Mouse (Mus musculus) gastrocnemius, postnatal 4 days (tissue): ENCODE measurements around the gene Eif4e3. TPM values are rescaled to one million over a fixed set of nuclear protein-coding genes. Genes with fewer than 3 reads are reported as not detected.
A peak's percentile ranks its signal among the peaks of the same experiment; 100 is the strongest.

ENCODE experiments used
- DNase-seq, 2 experiments: peaks; one replicate each; pipeline ENCODE4 v3.0.0; 2021 to 2022; ENCODE audit warnings: low spot score in 2 of 2, mixed read lengths in 2 of 2
- long read RNA-seq, 2 experiments: library from polyadenylated mRNA; stranded (forward); transcript quantifications; one replicate each; pipeline ENCODE4 v2.0.0; 2021
- total RNA-seq, 2 experiments: library from RNA; stranded (reverse); gene quantifications; 2 replicates each; pipeline ENCODE4 v1.2.3; 2021

Eif4e3 gene
- total RNA-seq: 10 to 100 TPM; 11.3 to 12.1 TPM
- long read RNA-seq, experiment 1, transcript Eif4e3-201 (7 exons, 2,515 nt): major isoform, 23 of 23 reads
- long read RNA-seq, experiment 1, partial matches to known transcripts: 0 of 23 reads
- long read RNA-seq, experiment 1, other reads (novel, unspliced or antisense): 0 of 23 reads
- long read RNA-seq, experiment 2, transcript Eif4e3-201 (7 exons, 2,515 nt): major isoform, 18 of 23 reads
- long read RNA-seq, experiment 2, partial matches to known transcripts: 1 of 23 reads
- long read RNA-seq, experiment 2, other reads (novel, unspliced or antisense): 4 of 23 reads

- DNase-seq: peak; percentile 49 to 62
Measured at GRCm38 (mm10) chr6:99666318-99667171, at the start of gene Eif4e3, which contains the start of gene Gm20696. TSS of gene Eif4e3 (minus strand) at chr6:99666771. TSS of gene Gm20696 (minus strand) at chr6:99666797.

GRCm38 (mm10) chr6:99715913-99716312 is 49.3 kb upstream of the Eif4e3 start:
- DNase-seq: no peak

- no peak for DNase-seq
Measured at GRCm38 (mm10) chr6:99715191-99715590, 48.6 kb upstream of the Eif4e3 start.

DNA sequence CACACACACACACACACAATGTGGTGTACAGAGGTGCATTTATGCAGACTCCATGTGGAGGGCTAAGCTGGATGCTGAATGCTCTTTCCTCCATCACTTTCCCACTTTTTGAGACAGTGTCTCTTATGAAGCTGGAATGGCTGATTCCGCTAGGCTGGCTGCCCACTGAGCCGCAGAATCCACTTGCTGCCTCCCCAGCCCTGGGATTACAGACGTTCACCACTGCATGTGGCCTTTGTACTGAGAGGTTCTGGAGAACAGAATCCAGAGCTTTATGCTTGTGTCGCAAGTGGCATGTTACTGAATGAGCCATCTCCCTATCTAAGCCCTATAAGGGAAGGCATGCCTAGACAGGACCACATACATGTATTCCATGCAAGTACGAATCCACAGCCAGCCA is 46.7 kb upstream of the Eif4e3 start:
- no peak for DNase-seq

DNA sequence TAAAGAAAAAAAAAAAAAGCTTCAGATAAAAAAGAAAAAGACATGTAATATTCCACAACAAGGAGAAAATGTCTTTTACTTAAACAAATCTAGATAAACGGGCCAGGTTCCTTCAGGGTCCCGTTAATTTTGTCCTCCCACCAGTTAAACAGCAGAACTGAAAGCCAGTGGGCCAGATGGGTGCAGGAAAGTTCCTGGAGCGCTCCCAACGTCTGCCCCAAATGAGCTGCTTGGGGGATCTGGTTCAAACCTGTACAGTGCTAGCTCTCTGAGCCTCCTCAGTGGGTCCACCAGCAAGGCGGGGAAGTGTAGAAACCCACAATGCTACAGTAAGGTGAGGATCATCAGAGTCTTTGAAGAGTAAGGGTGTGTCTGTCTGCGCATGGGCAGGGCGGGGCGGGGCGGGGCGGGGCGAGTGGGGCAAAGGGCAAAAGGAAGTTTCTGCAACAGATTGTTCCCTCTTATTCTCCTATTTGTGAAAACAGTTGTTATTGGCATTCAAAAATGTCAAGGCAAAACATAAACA is 45.1 kb upstream of the Eif4e3 start:
- no peak for DNase-seq

- DNase-seq: no peak
Measured at GRCm38 (mm10) chr6:99700484-99700883, 33.9 kb upstream of the Eif4e3 start.

- DNase-seq: peak in 1 of 2 experiments; percentile 31
Measured at GRCm38 (mm10) chr6:99692916-99693841, 26.6 kb upstream of the Eif4e3 start.

GRCm38 (mm10) chr6:99692206-99692915 is 25.8 kb upstream of the Eif4e3 start, which contains the start of gene Gpr27:
TSS of gene Gpr27 (plus strand) at chr6:99692679.
- DNase-seq: peak; percentile 29 to 36

DNA sequence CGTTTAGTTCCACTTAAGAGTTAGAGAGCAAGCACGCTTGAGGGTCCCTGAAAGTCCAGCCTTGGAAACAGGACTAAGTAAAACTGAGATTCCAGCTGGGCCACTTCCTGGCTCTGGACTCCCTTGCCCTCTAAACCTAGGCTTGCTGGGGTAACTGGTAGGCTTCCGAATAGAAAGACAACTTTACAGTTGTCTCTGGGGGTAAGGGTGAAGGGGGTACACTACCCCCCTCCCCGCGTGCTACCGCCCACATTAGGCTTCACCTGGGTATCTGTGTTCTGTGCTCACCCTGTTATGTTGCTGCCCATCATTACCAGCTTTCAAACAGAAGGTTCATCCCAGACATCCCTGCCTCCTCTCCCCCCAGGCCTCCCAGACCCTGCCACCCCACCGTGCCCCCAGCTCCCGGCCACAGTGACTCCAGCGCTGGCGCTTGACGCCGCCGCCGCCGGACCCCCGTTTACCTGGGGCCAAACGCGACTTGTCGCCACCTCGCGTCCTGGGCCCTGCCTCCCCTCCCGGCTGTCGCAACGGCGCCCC is 25.2 kb upstream of the Eif4e3 start:
- DNase-seq: peak in 1 of 2 experiments; percentile 26

DNA sequence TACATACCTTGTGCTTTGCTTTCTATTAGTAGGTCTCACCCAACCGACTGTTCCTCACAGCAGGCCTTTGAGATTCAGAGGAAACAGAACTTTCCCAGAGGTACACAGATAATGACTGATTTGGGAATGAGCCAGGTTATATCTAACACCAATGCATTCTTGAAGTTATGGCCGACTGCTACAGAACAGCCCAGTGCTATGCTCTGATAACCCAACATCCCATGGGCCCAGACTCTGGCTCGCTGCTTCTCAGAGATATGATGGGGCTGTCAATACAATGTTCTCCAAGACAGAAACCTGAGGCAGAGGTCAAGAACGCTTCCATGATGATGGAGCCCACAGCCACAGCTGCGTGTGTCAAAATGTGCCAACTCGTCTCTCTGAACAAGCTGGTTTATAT is 21.9 kb upstream of the Eif4e3 start:
- DNase-seq: no peak

DNA sequence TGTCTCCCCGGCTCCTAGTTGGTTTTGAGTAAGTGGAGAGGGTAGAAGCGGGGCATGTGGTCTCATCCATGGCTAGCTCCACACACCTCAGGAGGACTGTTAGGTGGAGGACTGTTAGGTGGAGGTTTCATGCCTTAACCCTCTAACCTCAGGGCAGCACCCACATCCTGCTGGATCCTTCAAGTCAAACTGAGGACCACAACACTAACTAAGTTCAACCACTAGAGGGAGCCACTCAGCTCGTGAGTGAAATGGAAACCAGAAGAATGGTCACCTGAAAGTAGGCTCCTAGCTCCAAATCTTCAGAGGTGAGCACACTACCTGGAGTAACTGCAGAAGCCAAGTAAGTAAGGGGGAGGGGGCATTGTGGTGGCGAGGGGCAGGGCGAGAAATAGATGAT is 18.3 kb upstream of the Eif4e3 start:
- DNase-seq: no peak

DNA sequence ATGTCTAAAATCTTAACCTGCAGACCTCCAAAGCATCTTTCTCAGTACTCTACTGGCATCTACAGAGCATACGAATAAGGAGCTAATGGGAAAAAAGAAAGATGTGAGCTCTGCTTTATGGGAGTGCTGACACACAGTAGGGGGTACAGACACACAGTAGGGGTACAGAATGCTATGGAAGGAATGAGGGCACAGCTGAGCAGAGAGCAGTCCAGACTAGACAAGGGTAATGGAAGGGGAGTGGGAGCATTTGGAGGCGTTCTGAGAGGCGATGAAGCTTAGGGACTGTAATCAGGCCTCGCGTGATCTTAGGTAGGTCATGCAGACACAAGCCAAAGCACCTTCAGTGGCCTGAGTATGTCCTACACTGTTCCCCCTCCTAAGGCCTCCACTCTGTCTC is 17.4 kb upstream of the Eif4e3 start:
- no peak for DNase-seq

DNA sequence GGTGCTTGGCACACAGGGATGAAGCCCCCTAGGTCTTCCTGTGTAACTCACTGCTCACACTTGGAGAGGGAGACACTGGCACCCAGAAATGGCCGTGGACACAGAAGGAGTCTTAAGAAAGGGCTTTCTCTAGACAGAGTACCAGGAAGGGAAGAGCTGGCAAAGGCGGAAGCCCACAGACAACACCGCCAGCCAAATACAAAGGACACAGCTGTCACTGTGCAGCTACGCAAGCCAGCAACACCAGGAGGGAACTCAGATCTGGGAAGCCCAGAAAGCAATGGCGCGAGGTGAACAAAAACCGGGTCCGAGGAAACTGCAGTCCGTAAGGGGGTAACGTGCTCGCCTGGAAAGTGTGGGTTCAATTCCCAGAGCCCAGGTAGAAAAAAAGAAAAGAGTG is 11.5 kb upstream of the Eif4e3 start:
- no peak for DNase-seq

DNA sequence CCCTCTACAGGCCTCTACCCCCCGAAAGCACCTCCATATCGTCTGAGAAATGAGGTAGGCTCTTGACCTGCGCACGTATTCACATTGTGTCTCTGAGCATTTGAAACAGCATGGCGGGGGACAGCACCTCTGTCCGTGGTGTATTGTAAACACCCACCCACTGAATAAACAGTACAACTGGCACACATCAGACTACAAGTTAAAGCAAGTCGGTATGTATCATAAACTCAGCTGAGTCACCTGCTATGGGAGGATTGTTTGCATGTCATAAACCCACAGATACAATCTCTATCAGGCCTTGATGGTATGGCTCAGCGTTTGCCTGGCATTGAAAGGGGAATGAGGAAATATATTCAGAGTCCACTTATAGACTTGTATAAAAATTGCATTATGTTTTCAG is 10.8 kb upstream of the Eif4e3 start:
- no peak for DNase-seq

- no peak for DNase-seq
Measured at GRCm38 (mm10) chr6:99674482-99674881, 7.9 kb upstream of the Eif4e3 start.

DNA sequence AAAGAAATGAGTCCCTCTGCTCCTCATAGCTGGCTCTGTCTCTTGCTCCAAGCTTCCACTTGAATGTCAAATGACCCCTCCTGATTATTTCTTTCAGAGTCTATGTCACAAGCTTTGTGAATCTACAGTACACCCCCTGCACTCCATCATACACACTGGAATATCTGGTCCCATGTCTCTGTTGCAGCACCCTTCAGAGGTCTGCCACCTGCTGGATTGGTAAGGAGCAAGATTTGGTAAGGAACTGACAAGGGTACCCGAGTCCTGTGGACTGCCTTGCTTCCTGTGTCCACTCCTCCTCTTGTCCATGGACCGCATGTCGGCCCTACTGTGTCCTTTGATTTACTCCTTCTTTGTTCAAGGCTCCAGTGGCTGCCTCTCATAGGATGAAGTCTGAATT is 5.2 kb upstream of the Eif4e3 start:
- no peak for DNase-seq

- peak in 1 of 2 experiments; percentile 53 for DNase-seq
Measured at GRCm38 (mm10) chr6:99670481-99671119, 4.0 kb upstream of the Eif4e3 start.

DNA sequence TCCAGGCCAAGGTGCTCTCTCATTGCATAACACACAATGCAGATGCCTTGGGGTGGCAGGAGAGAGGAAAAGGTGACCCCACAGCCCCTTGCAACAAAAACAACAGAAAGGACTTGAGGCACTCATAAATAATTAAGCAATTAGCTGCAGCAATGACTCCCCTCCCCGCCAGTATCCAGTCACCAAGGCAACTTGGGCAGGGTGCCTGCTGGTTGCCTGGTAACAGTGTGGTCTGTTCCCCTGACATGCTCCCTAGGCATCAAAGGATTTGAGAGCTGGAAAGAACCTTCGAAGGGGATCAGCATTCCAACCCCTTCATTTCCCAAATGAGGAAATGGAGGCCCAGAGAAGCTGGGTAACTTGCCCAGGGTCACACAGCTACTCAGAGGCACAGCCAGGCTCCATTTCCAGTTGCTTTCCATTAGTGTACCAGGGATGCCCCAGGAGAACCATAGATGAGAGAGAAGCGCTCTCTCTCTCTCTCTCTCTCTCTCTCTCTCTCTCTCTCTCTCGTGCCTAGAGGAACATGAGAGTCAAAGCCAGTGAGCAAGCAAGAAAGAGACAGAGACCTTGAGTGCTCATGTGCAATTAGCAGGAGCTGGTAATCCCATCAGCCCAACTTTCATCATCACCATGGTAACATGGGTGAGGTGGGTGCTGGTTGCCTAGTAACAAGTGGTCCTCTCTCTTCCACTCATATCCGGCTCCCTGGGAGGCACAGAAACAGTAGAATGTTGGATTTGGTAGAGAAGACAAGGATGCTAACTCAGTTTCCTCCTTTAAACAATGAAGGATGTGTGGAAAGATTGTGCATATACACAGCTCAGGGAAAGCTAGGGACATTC is 3.1 kb upstream of the Eif4e3 start:
- no peak for DNase-seq

- no peak for DNase-seq
Measured at GRCm38 (mm10) chr6:99667290-99667689, 719 bp upstream of the Eif4e3 start.
